Mouse (Mus musculus) mature B cell (primary cell): Measurements from ENCODE around the gene Gtf3c4.

Experiments
- in situ Hi-C: fragments of 300-500 bp; cut with MboI; formaldehyde crosslinking; loops from 2 replicates; pipeline ENCODE4 v1.14.3; 2019

Gtf3c4 gene

DNA sequence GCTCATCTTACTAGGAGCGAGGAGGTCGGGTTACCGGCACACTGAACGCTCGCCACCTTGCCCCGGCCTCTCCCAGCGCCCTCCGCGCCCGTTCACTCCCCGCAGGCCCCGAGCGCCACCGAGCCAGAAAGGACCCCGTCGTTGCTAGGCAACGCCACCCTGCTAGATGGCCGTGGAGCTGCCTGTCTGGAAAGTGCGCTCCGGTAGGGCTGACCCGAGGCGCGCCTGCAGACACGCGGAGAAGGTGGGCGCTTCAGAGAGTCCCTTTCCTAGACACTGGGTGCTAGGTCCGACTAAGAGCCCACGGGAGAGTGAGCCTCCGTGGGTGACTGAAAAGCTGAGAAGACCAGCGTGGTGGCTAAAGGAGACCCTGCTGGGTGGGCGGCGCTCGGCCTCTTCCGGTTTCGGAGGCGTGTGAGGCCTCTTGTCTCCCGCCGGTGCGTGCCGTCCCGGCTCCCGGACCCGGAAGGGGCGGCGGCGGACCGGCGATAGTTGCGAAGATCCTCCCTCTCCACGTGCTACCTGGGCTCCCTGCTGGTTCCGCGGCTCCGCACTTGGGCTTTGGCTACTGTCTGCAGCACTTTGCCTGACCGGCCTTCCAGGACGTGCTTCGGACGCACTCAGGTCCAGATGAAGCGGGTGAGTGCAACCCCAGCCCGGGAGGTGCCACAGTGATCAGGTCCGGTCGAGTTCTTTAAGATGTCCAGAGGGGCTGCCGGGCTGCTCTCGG lies at the start of gene Gtf3c4, which contains the start of gene Ddx31:
Gene Gtf3c4, minus strand, starts transcription at position 139 of the 730 bp plus-strand sequence.
Gene Ddx31, plus strand, starts transcription at position 185 of the 730 bp plus-strand sequence.
- in situ Hi-C loops = no loop called here

DNA sequence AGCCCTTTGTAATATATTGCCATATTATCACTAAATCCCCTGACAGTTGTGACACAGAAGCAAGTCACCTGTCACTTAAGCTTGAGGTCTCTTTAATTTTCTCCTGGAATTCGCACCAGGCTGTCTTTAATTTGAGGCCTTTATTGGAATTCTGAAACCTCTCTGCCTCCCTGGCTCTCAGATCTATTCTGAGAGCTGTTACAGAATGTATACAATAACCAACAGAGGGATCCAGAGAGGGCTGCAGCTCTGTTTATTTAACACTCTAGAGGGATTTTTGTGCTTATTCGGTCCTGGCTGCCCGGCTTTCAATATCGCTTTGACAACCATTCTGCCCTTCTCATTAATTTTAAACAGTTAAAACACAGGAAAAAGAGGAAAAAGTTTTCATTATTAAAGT lies 44.8 kb upstream of the Gtf3c4 start:
- in situ Hi-C loops = no loop called here

GRCm38 (mm10) chr2:28882826-28883485 lies 42.8 kb upstream of the Gtf3c4 start:
- in situ Hi-C loops = no loop called here

DNA sequence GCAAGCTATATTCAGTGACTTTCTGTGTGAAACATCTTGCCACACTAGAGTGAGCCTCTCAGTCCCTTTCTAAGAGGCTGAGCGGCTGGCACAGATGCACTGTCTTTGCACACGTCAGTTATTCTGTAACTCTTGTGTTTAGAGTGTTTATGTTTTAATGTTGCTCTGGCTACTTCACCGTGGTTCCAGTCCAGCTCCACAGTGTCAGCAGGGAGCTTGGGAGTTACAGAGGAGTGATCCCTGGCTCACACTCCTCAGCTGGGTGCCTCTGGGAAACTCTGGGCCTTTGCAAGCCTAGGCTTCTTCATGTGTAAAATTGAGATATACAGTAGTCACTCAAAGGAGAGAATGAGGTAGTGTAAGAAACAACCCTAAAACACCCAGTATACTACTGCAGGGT lies 41.9 kb upstream of the Gtf3c4 start:
- in situ Hi-C loops = no loop called here

- in situ Hi-C loops = no loop called here
Observed at GRCm38 (mm10) chr2:28881275-28881674, 41.1 kb upstream of the Gtf3c4 start.

DNA sequence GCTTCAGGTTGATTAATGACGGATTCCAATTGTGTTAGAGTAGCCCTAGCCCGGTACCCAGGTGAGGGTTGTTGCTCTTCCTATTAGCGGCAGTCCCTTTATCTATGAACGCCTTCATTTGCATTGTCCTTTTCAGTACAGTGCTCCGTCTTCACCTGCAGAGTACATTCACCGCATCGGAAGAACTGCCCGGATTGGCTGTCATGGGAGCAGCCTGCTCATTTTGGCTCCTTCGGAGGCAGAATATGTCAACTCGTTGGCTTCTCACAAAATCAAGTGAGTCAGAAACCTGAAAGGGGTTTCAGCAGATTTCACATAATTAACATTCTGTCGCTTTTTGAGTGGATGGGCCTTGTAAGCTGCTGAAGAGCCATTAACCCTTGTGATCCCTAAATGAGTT lies 35.4 kb upstream of the Gtf3c4 start:
- in situ Hi-C loops = no loop called here

DNA sequence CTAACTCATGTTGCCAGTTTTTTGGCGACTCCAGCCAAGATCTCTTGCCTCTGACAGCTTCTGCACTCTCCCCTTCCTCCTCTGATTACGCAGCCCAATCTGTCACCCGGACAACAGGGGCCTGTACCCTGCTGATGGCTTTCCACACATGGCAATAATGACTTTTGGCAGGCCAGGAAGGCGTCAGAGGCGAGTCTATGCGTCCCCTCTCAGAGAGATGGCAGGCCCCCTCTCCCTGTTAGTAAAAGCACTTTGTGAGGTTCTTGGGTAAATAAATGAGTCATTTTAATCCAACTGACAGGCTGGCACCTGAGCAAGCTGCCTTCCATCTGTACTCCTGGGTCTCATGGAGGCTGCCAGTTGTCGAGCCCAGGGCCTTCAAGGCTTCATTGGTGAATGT lies 27.3 kb upstream of the Gtf3c4 start:
- in situ Hi-C loops = no loop called here

DNA sequence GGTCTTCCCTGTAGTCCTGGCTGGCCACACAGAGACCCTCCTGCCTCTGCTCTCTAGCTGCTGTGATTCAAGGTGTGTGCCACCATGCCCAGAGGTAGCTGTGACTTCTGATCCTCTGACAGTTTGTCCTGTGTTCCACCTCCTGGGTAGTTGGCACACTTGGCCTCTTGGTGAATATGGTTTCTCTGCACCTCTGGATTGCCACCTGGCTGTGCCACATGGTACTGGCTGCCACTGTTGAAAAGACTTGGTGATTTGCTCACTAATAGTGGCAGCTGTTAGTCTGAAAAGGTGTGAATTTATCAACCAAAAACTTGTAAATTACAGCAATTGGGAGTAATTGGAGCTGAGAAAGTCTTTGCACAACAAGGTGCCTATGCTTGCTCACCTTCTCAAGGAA lies 23.7 kb upstream of the Gtf3c4 start:
- in situ Hi-C loops = no loop called here

GRCm38 (mm10) chr2:28860678-28861423 lies 20.7 kb upstream of the Gtf3c4 start:
- in situ Hi-C loops = no loop called here

GRCm38 (mm10) chr2:28859303-28859702 lies 19.1 kb upstream of the Gtf3c4 start:
- in situ Hi-C loops = no loop called here

DNA sequence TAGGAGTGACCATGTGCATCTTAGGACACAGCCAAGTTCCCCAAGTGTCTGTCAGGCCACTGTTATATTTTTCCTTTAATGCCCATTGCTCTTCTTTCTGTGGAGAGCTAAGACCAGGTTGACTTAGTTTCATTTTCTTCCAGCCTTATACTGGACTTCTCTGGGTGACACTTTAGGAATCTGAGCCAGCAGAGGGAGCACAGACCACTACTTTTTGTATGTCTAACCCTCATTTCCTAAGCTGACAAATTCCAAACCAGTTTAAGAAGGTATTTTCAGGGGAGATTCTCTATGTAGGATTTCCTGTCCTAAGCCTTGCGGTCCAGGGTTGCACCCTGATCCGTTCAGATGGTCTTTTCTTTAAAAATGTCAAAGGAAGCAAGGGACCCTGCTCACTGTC lies 15.6 kb upstream of the Gtf3c4 start:
- in situ Hi-C loops = no loop called here

DNA sequence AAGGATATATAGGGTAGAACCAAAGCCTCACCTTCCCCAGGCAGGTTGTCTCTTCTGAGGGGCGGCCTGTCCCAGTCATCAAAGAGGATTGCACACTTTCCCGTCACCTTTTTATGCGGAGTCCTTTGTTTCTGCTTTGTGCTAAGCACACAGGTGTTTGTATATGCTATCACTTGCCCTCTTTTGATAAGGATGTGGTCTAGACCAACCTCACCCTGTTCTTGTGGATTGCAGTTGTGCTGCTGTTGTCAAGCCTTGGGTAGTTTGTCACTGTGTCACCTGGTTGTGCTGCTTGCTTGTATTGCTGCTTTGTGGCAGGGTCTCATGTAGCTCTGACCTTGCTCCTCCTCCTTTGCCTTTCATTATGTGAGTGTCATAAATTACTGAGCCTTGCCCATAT lies 12.4 kb upstream of the Gtf3c4 start:
- in situ Hi-C loops = no loop called here

- in situ Hi-C loops = no loop called here
Observed at GRCm38 (mm10) chr2:28848879-28849278, 8.7 kb upstream of the Gtf3c4 start.

DNA sequence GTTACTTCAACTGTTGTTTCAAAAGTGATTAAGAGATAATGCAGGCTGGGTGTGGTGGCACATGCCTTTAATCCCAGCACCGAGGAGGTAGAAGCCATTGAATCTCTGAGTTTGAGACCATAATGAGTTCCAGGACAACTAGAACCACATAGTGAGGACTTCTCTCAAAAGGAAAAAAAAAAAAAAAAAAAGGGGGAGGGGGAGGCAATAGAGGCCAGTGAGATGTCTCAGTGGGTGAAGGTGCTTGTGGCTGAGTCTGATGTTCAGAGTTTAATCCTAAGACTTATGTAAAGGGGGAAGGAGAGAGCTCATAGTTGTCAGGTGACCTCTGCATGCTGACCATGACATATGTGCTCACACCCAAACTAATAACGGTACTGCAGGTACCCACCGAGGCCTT lies 1.9 kb upstream of the Gtf3c4 start:
- in situ Hi-C loops = no loop called here

GRCm38 (mm10) chr2:28839501-28840221 lies 499 bp downstream of the Gtf3c4 start:
- in situ Hi-C loops = no loop called here

DNA sequence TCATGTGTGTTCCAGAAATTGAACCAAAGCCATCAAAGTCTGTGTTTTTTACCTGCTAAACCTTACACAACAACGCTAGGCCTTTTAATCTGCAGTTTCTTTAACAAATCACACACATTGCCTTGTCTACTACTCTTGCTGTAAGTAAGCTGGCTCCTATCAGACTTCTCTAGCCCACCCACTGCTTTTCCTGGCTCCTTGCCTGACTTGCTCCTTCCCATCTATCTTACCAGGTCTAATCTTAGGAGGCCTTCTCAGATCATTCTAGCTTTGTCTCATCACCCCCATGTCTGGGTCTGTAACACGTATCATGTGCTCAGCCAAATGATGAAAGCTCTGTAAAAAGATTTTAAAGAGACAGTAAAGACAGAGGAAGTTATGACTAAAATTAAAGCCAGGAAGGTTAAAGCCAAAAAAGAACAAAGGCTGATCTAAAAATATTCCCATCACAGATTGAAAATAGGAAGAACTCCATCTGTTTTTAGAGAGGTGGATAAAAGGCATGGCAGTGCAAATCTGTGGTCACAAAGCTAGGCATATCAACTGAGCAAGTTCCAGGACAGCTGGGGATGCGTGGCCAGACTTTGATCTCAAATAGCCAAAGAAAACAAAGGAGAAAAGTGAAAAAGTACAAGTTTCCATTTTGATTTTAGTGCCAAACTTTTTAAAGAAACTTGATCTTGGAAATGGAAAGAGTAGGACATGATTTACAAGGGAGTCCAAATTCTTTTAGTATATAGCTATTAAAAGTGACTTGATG lies 3.8 kb downstream of the Gtf3c4 start:
- in situ Hi-C loops = no loop called here

DNA sequence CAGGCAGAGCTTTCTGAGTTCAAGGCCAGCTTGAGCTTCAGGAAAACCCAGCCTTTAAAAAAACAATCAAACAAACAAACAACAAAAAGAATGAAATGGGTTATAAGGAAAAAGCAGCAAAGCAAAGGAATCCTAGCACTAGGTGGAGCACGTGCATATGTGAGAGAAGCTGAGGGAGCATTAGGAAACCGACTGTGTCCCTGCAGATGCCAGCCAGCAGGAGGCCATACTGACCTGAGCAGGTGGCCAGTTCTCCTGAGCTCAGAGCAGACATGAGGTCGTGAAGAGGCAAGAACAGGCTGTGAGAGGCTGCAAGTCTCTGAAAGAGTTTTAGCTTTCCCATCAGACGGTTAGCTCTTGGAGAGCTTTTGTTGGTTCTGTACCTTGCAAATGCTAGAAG lies 10.9 kb downstream of the Gtf3c4 start:
- in situ Hi-C loops = no loop called here

- in situ Hi-C loops = no loop called here
Observed at GRCm38 (mm10) chr2:28818866-28819265, 21.3 kb downstream of the Gtf3c4 start.

DNA sequence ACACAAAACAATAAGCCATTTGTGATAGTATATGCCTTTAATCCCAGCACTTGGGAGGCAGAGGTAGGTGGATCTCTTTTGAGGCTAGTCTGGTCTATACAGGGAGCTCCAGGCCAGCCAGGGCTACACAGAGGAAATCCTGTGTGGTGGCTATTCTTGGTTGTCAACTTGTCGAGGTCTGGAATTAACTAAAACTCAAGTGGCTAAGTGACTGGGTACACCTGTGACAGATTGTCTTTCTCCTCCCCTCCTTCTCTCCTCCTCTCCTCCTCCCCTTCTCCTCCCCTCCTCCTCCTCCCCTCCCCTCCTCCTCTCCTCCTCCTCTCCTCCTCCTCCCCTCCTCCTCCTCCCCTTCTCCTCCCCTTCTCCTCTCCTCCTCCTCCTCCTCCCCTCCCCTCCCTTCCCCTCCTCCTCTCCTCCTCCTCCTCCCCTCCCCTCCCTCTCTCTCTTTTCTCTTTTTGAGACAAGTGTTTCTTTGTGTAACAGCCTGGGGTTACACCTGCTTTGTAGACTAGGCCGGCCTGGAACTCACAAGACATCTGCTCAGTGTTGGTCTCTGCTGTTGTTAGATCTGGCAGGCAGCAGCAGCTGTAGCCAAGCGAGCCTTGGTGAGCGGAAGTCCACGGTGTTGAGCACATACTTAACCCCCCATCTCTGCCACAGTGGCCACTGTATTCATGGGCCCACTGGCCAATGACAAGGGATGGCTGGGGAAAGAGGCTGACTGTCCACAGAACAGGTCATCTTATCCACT lies 29.7 kb downstream of the Gtf3c4 start:
- in situ Hi-C loops = no loop called here

DNA sequence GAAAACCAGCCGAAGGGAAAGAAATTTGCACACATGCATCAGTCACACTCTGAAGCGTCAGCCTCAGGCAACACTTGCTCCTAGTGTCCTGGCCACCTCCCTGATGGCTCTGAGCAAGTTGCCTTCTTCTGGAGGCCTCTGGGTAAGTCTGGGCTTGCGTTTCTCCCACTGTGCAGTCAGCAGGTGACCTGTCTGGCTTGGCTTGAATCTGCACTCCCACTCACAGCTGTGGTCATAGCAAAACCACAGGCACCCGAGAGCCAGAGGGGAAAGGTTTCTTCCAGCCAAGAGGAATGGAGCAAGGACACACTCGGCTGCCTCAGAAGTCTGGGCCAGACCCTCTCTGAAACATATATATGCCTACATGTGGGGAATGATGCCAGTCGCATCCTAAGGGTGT lies 31.3 kb downstream of the Gtf3c4 start:
- in situ Hi-C loops = no loop called here

DNA sequence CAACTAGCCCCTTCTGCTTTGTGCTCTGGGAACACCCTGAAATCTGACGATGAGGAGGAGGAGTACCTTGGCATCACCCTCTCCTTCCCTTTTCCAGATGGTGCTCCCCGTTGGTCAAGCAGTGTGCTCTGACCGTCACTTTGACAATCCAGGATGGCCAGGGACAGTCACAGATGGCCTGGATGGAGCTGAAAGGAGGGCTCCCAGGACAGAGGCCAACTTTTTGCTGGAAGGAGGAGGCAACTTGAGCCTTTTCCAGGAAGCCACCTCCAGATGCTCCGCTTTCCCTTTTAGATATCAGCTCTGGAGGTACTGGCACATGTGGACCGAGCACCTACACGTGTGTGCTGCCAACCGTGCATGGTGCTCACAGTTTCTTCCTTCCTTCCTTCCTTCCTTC lies 36.8 kb downstream of the Gtf3c4 start:
- in situ Hi-C loops = no loop called here
